Mouse (Mus musculus) splenic B cell, adult 2 months (primary cell): ENCODE results near the gene Agbl4.
A peak's percentile ranks its signal among the peaks of the same experiment; 100 is the strongest.

Source experiments
- DNase-seq: peaks from one replicate; pipeline ENCODE4 v3.0.0-alpha.2; 2011; ENCODE audit warnings: low read depth, low spot score
- H3K27me3 ChIP-seq: 2 replicates; pipeline ENCODE4 v1.6.1; 2012; ENCODE audit warnings: mild to moderate bottlenecking, low read length, moderate library complexity, mixed read lengths; ENCODE audit not compliant: control insufficient read depth, poor library complexity, insufficient read depth, severe bottlenecking
- H3K36me3 ChIP-seq: 2 replicates; pipeline ENCODE4 v1.6.1; 2012; ENCODE audit warnings: mild to moderate bottlenecking, low read length, moderate library complexity, mixed read lengths; ENCODE audit not compliant: control insufficient read depth, poor library complexity, insufficient read depth, severe bottlenecking

The Agbl4 gene

DNA sequence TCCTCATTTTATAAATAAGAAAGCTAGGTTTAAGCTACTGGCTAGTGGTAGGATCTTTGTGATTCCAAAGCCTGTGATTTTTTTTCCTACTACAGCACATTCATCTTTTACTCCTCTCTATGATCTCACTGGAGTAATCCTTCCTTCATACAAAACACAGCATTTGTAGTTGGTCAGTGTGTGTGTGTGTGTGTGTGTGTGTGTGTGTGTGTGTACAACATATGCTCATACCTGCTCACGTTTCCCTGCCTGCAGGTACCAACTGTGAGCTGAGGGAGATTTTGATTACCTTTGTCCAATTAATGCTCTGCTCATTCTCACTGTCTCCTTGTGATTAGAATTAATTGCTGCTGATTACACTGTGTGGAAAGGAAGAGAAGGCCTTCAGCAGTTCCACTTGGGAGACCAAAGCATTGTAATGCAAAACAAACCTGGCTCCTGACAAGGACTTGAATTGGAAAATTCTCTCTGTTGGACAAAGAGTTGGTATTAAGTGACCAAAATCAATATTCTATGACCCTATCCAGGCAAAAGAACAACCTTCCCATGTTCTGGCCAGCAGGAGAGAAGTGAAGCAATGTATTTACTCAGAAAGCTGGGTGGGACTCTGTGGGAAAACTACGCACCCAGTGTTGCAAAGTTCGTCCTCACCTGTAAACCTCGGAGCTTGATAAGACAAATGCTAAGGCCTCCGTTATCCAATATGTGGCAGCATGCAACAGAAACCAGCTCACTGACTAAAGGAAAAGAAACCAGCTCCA, 1241.7 kb downstream of the Agbl4 start:
- no peaks in the 10 kb centered on the region for H3K27me3 ChIP-seq
- DNase-seq: no peak
- no peaks in the 10 kb centered on the region for H3K36me3 ChIP-seq

DNA sequence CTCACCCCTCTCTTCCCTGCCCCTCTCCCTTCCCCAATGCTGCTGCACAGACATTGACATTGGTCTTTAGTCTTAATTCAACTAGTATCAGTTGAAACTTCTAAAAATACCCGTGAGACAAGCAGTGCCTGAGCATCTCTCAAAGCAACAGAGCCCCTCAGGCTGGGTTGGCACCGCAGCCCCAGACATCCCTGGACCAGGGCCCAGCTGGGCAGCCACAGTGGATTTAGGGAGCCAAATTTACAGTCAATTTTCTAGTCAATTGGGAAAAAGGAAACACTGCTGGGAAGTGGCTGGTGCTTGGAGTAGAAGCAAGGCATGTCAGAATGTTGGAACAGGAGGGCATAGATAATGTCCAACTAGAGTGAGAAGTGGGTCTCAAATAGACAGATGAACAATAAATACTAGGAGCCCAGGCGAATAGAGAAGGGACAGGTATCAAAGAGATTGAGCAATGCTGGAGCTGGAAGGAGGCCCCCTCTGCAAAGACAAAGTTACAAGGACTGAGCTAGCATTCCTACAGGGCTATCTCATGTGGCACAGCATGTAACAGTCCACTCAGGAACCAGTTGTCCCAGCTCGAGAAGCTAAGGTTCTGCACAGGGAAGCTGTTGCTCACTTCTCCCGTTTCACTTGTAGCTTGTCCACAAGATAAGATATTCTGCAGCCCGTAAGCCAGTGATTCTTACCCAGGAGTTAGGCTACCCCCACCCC, 1247.8 kb downstream of the Agbl4 start:
- no peak for DNase-seq
- no peaks in the 10 kb centered on the region for H3K36me3 ChIP-seq
- no peaks in the 10 kb centered on the region for H3K27me3 ChIP-seq

DNA sequence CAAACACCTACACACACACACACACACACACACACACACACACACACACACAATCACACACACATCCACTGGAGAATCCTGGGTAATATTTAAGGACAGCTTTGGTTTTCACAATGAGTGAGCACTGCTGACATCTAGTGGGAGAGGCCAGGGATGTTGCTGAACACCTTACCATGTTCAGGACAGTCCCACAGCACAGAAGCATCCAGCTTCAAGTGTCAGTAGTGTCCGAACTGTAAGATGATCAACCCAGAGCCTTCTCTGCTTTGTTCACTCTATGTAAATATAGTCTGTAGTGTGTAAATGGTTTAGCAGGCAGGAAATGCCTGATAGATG, 1248.3 kb downstream of the Agbl4 start:
- H3K27me3 ChIP-seq: no peaks in the 10 kb centered on the region
- peak; percentile 11 for DNase-seq
- H3K36me3 ChIP-seq: no peaks in the 10 kb centered on the region

DNA sequence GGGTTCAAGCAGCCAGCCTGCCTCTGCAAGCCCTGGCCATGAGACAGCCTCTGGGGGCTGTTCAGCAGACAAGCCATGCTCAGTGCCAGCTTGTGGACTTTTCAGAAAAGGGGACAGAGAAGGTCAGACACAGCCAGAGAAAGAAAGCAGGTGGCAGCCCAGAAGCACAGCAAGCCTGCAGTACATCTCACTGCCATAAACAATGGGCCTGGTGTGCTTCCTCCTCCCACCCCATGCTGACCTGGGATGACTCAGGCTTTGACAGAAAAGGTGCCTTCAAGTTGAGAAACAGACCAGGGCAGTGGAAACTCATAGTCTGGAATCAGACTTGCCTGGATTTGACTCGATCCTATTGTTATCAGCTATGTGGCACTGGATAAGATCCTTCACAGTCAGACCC, 1256.0 kb downstream of the Agbl4 start:
- H3K36me3 ChIP-seq: no peaks in the 10 kb centered on the region
- DNase-seq: no peak
- no peaks in the 10 kb centered on the region for H3K27me3 ChIP-seq

DNA sequence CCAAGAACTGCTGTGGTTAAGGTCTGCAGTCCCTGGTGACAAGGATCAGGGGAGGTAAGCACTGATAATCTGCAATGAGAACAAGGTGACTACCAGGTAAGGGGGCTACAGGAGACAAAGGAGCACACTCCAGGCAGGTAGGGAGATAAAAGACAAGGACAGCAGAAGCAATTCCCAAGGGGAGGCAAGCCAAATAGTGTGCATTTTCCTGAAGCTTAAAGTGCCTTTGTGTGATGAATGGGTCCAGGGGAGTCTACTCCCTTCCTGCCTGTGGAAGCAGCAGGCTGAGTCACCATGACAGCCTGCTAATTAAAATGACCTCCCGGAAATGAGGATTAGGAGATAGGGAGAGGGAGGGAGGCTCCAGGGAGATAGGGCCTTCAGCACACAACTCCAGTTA, 1266.3 kb downstream of the Agbl4 start:
- DNase-seq: no peak
- no peaks in the 10 kb centered on the region for H3K27me3 ChIP-seq
- no peaks in the 10 kb centered on the region for H3K36me3 ChIP-seq

GRCm38 (mm10) chr4:111664146-111664545, 1266.7 kb downstream of the Agbl4 start:
- H3K36me3 ChIP-seq: no peaks in the 10 kb centered on the region
- no peak for DNase-seq
- H3K27me3 ChIP-seq: no peaks in the 10 kb centered on the region

DNA sequence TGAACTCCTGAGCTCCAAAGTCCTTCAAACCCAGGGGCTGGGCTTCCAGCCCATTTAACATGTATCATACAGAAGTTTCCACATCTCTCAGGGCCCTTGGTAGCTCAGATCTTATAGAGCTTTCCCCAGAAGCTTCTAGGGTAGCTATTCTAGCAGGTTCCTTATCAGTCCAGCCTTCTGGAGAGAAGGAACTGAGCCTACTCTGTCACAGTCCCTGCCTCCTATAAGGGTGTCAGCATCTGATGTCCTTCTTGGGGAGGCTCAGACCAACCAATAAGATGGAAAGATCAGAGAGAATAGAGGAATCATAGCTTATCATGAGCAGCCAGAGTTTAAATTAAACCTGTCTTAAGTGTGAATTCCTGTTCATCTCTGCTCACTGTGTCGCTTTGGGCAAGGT, 1269.3 kb downstream of the Agbl4 start:
- no peaks in the 10 kb centered on the region for H3K27me3 ChIP-seq
- no peaks in the 10 kb centered on the region for H3K36me3 ChIP-seq
- no peak for DNase-seq

DNA sequence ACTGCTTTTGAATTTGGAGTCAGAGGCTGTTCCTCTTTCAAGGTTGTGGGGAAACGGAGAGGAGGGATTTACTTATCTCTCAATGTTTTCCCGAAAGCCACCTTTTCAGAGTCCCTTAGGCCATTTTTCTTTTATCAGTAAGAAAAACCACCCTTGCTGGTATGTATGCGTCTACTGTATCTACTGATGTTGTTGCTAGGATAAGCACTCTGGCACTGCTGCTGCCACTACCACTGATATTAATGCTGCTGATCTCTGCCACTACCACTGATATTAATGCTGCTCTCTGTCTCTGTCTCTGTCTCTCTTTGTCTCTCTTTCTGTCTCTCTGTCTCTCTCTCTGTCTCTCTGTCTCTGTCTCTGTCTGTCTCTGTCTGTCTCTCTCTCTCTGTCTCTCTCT, 1271.9 kb downstream of the Agbl4 start:
- no peak for DNase-seq
- Histone ChIP-seq H3K27me3 (no peaks in the 10 kb centered on the region), H3K36me3 (no peaks in the 10 kb centered on the region)

DNA sequence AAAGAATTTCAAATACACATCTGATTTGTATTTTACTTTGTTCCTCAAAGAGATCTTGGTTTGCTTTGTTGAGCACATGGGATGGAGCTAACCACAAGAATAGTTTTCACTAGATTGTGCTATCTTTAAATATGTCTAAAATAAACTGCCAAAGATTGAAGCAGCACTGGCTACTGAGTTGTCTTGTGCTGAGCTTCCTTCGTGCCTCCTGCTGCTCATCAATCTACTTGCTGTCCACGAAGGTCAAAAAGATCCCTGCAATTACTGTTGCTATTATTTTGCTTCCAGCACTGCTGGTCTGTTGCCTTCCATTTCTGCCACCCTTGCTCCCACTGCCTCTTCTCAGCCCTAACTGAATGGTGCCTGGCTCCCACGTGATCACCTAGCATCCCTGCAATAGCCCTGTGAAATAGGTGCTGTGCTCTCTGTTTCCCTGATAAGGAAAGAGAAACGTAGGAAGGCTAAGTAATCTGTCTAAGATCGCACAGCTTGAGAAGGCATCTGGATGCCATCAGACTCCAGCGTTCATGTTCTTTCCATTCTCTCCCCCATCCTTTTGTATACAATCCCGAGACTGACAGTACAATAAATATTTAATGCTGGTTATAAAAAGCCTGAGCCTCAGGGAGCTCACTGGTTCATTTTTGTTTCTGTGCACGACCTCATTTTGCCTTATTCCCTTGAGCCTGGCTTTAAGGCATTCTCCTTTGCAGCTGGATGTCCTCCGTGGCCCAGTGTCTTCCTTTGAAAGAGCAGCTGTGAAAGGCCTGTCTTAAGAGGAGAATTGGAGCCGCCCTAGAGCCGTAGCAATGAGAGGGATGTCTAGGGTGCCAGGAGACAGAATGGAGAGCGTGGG, 1273.3 kb downstream of the Agbl4 start:
- Histone ChIP-seq H3K27me3 (no peaks in the 10 kb centered on the region), H3K36me3 (no peaks in the 10 kb centered on the region)
- no peak for DNase-seq

DNA sequence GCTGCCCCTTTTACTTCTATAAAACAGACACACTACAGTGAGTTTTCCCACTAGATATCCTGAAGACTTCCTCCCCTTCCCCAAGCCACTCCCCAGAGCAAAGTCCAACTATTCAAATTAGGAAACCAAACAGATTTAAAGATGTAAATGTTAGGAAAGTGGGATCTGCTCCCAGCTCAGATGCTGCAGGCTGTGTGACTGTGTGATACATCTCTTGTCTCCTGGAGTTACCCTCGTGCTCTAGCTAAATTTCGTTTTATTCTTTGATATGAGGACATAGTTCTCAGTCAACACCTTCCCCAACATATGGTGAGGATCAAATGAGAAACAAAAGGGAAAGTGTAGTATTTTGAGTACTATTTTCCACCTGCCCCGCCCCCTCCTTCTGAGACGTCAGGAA, 1274.0 kb downstream of the Agbl4 start:
- Histone ChIP-seq H3K27me3 (no peaks in the 10 kb centered on the region), H3K36me3 (no peaks in the 10 kb centered on the region)
- DNase-seq: no peak

GRCm38 (mm10) chr4:111673904-111674303, 1276.4 kb downstream of the Agbl4 start:
- Histone ChIP-seq H3K36me3 (no peaks in the 10 kb centered on the region), H3K27me3 (no peaks in the 10 kb centered on the region)
- DNase-seq: no peak

DNA sequence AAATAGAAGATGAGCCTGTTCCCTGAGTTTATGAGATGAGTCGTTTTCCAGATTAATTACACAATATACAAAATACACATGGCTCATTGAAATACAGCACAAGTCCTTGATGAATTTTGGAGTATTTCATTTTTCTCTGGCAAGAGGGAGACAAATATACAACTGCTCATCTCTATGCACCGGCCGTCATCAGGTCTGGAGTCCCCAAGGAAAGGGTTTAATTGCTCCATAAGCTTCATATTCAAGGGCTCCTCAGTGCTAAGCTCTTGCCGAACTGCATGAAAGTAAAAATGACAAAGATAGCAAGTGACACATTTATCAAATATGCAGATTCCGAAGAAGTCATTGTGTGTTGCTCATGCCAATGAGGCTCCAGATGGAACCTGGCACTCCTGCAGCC, 1284.5 kb downstream of the Agbl4 start:
- H3K36me3 ChIP-seq: no peaks in the 10 kb centered on the region
- H3K27me3 ChIP-seq: no peaks in the 10 kb centered on the region
- DNase-seq: no peak

- Histone ChIP-seq H3K27me3 (no peaks in the 10 kb centered on the region), H3K36me3 (no peaks in the 10 kb centered on the region)
- DNase-seq: no peak
These were observed 1285.3 kb downstream of the Agbl4 start for GRCm38 (mm10) chr4:111682793-111683192.

DNA sequence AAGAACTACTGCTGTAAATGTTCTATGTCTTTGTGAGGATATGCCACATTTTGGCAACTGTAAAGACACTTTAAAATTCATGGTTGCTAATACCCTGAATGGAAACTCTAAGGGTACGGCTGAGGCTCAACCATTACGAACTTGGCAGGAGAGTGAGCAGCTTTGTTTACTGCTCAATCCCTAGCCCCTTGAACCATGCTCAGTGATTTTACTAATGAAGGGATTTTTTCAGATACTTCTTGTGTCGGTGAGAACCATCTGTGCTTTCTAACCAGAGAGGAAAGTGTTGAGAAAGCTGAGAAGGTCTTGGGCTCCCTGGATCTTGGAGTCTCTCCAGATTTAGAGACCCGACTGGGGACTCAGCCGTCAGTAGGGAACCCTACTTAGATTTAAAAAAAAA, 1286.4 kb downstream of the Agbl4 start:
- Histone ChIP-seq H3K36me3 (no peaks in the 10 kb centered on the region), H3K27me3 (no peaks in the 10 kb centered on the region)
- DNase-seq: no peak

- DNase-seq: no peak
- Histone ChIP-seq H3K27me3 (no peaks in the 10 kb centered on the region), H3K36me3 (no peaks in the 10 kb centered on the region)
These were observed 1288.5 kb downstream of the Agbl4 start for GRCm38 (mm10) chr4:111685951-111686350.
